Mouse (Mus musculus) embryo, embryonic 10.5 days (tissue): Measurements from ENCODE around the gene Rbms1.

Experiments
- DNase-seq: peaks from one replicate; pipeline ENCODE4 v3.0.0-alpha.2; 2015; ENCODE audit warnings: low spot score

The Rbms1 gene

GRCm38 (mm10) chr2:60808822-60809221 is 154.2 kb downstream of the Rbms1 start:
- DNase-seq: no peak

GRCm38 (mm10) chr2:60807341-60808195 is 155.4 kb downstream of the Rbms1 start:
- no peak for DNase-seq

GRCm38 (mm10) chr2:60804763-60805162 is 158.2 kb downstream of the Rbms1 start:
- DNase-seq: no peak

GRCm38 (mm10) chr2:60803377-60803776 is 159.6 kb downstream of the Rbms1 start:
- no peak for DNase-seq

GRCm38 (mm10) chr2:60802828-60803227 is 160.2 kb downstream of the Rbms1 start:
- peak; percentile 55 for DNase-seq

- DNase-seq: peak; percentile 72
Measured at GRCm38 (mm10) chr2:60802191-60802590, 160.8 kb downstream of the Rbms1 start.

- no peak for DNase-seq
Measured at GRCm38 (mm10) chr2:60801571-60802155, 161.3 kb downstream of the Rbms1 start.

- no peak for DNase-seq
Measured at GRCm38 (mm10) chr2:60800921-60801558, 162.0 kb downstream of the Rbms1 start.

DNA sequence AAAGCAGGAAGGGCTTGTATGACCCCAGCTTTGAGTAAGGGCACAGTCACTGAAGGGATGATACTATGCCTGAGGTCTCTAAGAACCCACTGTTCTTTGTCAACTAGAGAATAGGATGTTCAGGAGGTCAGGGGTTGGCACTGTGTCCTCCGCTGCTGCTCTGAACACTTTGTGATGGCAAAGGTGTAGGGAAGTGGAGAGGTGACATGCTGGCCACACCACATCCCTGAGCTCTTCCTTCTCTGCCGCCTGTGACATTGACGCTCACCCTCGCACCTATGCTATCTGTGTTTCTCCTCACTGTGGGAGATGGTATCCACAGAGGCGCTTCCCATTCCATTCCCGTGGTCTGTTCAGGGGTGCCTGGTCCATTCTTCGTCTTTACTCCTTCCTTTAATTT is 163.2 kb downstream of the Rbms1 start:
- DNase-seq: no peak

- no peak for DNase-seq
Measured at GRCm38 (mm10) chr2:60798767-60799529, 164.0 kb downstream of the Rbms1 start.

DNA sequence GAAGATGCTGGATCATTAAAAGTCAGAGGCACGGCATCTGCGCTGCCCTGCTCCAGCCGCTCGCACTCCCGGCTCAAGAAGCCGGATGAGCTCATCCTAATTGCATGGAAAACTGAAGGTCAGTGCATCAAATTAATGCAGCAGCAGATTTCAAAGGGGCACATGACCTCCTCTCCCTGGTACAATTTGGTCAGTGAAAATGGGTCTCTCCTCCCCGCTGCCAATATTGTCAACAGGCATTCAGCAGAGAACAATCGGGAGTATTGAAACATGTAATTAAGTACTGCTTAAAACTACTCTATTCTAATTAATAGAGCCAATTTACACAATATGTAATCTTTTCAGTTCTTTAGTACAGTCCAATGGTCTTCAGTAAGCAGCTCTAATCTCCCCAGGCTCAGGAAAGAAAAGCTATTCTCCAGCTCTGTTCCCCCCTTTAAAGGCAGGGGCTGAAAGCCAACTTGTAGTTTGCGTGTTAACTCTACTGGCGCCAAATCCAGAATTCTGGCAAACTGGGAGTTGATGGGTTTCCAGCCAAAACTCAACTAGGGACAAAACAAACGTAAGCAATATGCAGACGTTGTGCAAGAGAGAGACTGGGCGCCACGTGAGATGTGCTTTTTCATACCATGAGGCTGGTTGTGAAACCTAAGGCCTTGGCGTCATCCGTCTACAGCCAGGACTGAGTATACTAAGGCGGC is 165.9 kb downstream of the Rbms1 start:
- peak; percentile 67 for DNase-seq

GRCm38 (mm10) chr2:60796616-60796968 is 166.4 kb downstream of the Rbms1 start:
- no peak for DNase-seq

GRCm38 (mm10) chr2:60795861-60796260 is 167.1 kb downstream of the Rbms1 start:
- no peak for DNase-seq

GRCm38 (mm10) chr2:60792506-60792905 is 170.5 kb downstream of the Rbms1 start:
- no peak for DNase-seq

DNA sequence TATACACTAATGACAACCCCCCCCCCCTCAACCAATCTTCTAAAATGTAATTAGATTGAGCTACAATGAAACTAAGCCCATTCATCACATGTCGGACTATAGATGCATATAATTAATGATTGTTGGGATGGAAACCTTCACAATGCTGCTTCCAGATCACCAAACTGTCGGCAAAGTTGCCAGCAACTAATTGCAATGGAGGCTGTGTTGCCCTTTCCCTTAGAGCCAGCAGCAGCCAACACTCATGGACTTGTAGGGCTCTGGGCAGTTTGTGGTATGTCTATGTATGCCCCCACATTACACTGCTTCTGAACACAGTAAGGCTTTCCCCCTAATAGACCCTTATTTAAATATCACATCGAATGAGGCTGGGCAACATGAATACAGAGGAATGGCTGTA is 173.9 kb downstream of the Rbms1 start:
- no peak for DNase-seq

- peak; percentile 74 for DNase-seq
Measured at GRCm38 (mm10) chr2:60788173-60788908, 174.7 kb downstream of the Rbms1 start.

DNA sequence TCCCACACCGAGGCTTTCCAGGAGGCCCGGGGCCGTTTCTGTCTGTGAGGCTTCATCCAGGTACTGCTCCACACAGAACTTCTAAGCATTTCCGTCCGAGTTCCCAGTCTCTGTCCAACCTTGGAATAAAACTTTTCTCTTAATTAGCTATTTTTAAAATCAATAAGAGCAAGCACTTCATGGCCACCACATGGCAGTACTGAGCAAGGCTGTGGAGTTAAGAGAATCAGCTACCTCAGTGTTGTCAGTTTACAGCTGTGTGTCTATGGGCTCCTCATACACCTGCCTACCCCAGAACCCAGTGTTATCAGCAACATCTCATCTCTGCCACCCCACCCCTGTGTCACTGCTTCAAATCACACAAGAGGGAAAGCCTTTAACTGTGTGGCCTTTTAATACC is 175.9 kb downstream of the Rbms1 start:
- DNase-seq: no peak

DNA sequence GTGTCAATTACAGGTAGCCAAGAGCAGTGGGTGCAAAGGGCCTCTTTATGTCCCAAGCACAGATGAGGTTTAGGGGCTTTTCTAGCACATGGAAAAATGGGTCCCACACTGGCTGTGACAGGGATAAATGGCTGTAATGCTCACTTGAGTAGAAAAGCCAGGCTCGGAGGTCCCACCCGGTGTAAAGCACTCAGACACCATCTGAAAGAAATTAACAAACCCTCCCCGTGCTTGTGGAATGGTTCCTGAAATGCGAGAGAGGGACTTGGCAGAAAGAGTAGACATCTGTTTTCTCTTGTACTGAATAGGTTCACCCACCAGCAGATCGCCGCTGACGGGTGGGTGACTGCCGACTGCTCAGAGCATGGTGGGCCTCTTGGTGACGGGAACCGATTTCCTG is 176.7 kb downstream of the Rbms1 start:
- DNase-seq: peak; percentile 73

DNA sequence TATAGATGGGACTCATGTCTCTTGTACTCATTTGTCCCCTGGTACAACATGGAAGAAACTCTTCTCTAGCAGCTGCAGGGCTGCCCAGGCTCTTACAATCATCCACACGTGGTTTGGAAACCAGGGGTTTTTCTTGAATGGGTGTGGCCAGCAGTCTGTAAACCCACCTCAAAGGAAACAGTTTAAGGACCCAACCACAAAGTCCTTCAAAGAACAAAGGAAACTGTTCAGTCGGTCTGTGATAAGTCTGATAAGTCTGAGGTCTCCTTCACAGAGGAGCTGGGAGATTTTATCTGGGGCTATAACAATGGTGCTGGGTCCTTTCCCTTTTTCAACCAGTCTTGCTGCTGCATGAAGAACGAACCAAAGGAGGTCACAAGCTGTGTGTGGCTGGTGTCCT is 188.5 kb downstream of the Rbms1 start:
- no peak for DNase-seq

- no peak for DNase-seq
Measured at GRCm38 (mm10) chr2:60773592-60773991, 189.4 kb downstream of the Rbms1 start.

GRCm38 (mm10) chr2:60766420-60766819 is 196.6 kb downstream of the Rbms1 start:
- no peak for DNase-seq
